Mouse (Mus musculus): Measurements from ENCODE around the gene Pcif1.
A peak's percentile ranks its signal among the peaks of the same experiment; 100 is the strongest.
"Not testable (repeated sequence)": the region's sequence is repeated elsewhere in the genome, so short reads cannot be mapped to it uniquely, and the experiment has no call there.

The Pcif1 gene

GRCm38 (mm10) chr2:164879228-164879567 is at the start of gene Pcif1:
Gene Pcif1, plus strand, starts transcription at chr2:164879304.
- peak; percentile 79 to 86 for DNase-seq (ENCODE audit: low spot score in 2 of 2)

GRCm38 (mm10) chr2:164831029-164831428 is 48.1 kb upstream of the Pcif1 start:
- no peak for DNase-seq (ENCODE audit: low spot score in 2 of 2)

DNA sequence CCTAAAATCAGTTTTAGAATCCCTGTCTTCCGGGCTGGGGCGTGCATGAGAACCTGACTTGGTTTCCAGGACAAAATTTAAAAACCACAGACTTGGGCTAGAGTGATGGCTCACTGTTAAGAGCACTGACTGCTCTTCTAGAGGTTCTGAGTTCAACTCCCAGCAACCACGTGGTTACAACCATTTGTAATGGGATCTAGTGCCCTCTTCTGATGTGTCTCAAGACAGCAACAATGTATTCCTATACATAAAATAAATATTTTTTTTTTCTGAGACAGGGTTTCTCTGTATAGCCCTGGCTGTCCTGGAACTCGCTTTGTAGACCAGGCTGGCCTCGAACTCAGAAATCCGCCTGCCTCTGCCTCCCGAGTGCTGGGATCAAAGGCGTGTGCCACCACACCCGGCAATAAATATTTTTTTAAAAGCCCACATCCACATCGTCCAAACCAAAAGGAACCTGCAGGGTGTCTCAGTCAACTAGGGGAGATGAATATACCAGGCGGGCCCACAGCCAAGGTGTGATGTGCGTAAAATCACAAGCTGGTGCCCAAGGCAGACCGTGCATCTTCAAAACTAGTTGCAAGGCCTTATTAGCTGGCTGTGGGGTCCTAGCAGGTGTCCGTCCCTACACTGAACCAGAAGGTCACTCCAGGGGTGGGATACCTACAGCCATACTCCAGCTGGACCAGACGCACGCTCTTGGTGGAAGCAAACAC is 46.9 kb upstream of the Pcif1 start:
- DNase-seq (ENCODE audit: low spot score in 2 of 2), result no peak

DNA sequence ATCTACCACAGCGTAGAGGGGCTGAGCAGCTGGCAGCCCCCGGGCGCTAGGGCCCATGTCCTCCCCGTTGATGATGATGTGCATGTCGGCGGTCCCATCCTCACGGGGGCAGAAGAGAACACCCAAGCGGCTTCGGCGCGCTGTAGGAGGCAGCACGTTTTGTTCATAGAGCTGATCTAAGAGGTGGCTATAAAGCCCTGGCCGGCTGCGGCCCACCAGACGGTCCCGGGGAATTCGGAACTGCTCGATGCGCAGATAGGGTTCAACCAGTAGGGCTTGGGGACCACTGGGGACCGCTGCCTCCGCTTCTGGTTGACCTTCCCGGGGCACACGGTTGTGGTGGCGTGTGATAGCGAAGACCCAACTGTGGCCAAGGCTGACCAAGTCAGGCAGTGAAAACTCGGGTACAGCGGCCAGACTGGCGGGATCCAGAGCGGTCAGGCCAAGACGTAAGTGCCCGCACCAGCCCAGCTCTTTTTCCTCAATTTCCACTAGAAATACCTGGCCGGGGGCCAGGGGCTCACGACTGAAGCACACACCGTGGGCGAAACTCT is 46.3 kb upstream of the Pcif1 start, which contains the start of gene Ctsa:
Ctsa (plus strand) TSS at position 126 of the 554 bp plus-strand sequence.
- DNase-seq (ENCODE audit: low spot score in 2 of 2), result peak; percentile 73 to 76

GRCm38 (mm10) chr2:164833314-164833959 is 45.7 kb upstream of the Pcif1 start, which contains the start of gene Neurl2:
Gene Neurl2, minus strand, starts transcription at chr2:164833456.
- peak; percentile 89 to 92 for DNase-seq (ENCODE audit: low spot score in 2 of 2)

DNA sequence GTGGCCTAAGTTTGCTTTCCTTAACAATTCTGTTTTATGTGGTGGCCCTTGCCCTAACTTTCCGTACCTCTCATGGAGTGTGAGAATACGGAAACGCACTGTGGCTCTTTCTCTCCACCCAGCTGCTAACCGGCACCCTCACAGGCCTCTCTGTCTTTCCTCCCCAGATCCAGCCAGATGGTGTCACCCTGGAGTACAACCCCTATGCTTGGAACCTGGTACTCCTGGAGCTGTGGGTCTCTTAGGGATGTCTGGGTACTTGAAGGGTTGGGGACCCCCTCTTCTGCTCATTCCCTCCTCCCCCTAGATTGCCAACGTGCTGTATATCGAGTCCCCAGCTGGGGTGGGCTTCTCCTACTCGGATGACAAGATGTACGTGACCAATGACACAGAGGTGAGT is 44.6 kb upstream of the Pcif1 start:
- DNase-seq (ENCODE audit: low spot score in 2 of 2), result no peak

DNA sequence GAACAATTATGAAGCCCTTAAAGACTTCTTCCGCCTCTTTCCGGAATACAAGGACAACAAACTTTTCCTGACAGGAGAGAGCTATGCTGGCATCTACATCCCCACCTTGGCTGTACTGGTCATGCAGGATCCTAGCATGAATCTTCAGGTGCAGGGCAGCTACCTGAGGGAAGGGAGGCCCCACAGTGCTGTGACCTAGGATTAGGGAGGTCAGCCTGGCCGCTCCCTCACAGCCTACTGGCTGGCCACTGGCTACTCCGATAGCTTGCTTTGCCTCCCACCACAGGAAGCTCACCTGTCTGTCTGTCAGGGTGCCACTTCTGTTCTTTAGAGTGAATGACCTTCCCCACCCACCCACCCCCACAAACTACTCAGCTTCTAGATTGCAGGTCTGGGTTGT is 43.9 kb upstream of the Pcif1 start:
- DNase-seq (ENCODE audit: low spot score in 2 of 2), result no peak

DNA sequence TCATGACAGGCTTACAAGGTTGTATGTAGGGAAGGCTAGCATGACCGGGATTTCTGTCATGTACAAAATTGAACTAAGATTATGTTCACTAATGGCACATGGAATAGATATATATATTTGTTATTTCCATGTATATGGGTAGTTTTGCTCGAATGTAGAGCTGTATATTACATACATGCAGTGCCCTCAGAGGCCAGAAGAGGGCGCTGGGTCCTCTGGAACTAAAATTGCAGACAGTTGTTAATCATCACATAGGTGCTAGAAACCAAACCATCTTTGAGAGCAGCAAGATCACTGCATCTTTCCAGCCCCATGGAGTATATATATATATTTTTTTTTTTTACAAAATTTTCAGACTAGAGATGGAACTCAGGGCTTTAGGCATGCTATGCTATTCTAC is 33.3 kb upstream of the Pcif1 start:
- no peak for DNase-seq (ENCODE audit: low spot score in 2 of 2)

- DNase-seq (ENCODE audit: low spot score in 2 of 2), result no peak
Measured at GRCm38 (mm10) chr2:164850061-164850460, 29.0 kb upstream of the Pcif1 start.

GRCm38 (mm10) chr2:164855572-164855971 is 23.5 kb upstream of the Pcif1 start:
- not testable (repeated sequence) for DNase-seq (ENCODE audit: low spot score in 2 of 2)

GRCm38 (mm10) chr2:164856309-164857100 is 22.6 kb upstream of the Pcif1 start:
- no peak for DNase-seq (ENCODE audit: low spot score in 2 of 2)

- no peak for DNase-seq (ENCODE audit: low spot score in 2 of 2)
Measured at GRCm38 (mm10) chr2:164857101-164857821, 21.8 kb upstream of the Pcif1 start, which contains the start of gene Pltp. Gene Pltp, minus strand, starts transcription at chr2:164857711.

DNA sequence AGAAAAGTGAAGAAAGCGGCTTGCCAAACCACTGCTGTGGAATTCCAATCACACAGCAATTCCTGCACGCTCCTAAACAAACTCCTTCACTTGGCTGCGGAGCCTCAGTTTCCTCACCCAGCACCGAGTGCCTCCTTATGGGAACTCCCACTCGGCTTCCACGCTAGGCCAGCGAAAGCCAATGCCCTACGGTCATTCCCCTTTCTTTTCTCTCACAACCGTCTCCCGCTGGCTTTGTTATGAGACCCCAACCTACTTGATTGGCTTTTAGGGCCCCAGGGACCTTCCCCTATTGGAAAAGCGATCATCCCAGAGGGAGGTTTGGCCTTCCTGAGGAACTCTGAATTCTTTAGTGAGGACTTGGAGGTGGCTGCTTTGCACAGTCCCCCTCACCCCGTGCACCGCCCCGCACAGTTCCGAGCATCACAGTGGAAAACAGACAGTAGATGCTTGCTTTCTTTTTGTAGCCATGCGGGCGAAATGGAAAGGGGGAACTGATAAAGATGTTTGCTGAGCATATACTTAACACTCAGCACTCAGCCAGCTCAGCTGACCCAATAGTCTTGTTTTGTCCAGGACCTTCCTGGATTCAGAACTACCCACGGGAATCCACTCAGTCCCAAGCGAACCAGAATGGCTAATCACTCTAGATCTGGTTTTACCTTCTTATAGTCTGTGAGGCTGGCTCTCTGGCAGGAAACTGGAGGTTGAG is 21.1 kb upstream of the Pcif1 start:
- DNase-seq (ENCODE audit: low spot score in 2 of 2), result no peak

DNA sequence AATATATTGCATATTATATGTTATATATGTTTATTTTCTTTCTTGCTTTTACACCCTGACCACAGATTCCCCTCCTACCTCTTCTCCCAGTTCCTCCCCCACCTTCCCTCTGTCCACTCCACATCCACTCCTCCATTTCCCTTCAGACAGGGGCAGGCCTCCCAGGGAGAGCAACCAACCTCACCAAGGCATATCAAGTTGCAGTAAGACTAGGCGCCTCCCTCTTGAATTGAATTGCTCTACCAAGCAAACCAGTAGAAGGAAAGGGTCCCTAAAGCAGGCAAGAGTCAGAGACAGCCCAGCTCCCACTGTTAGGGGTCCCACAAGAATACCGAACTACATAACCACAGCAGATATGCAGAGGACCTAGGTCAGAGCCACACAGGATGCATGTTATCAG is 19.9 kb upstream of the Pcif1 start:
- DNase-seq (ENCODE audit: low spot score in 2 of 2), result no peak

DNA sequence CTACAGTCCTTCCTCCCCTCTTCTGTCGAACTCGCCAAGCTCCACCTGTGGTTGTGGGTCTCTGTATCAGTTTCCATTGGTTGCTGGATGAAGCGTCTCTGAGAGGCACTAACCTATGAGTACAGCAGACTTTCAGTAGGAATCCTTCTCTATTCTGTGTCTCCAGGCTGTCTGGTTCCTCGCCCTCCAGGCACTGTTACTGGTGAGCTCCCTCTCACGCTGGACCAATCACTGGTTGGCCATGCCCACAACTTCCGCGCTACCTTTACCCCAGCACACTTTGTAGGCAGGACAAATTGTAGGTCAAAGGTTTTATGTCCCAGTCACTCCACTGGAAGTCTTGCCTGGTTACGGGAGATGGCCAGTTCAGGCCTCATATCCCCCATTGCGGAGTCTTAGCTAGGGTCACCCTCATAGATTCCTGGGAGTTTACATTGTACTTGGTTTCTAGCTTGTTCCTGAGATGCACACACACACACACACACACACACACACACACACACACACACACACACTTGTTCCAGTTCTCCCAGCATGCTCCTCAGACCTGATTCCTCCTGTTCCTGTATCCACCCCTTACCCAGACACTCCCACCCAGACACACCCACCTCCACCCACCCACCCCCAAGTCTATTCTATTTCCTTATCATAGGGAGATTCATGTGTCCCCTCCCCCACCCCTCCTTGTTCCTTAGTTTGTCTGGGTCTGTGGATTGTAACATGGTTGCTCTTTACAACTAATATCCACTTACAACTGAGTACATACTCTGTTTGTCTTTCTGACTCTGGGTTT is 19.3 kb upstream of the Pcif1 start:
- DNase-seq (ENCODE audit: low spot score in 2 of 2), result no peak

DNA sequence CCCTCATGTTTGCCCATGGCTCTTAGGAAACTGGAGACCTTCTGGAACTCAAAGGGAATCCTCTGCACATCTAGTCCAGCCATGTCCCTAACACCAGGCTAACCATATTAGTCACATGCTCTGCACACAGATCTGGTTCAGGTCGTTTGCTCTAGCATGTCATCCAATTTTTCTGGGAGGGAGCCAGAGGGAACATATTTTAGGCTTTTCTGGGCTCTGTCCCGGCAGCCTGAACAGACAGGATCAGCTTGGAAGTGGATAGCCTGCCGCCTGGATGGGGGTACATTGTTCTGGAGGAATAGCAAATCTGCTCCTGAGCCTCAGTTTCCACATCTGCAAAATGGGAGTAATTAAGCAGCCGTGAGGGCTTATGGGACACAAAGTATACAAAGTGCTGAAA is 18.0 kb upstream of the Pcif1 start:
- no peak for DNase-seq (ENCODE audit: low spot score in 2 of 2)

DNA sequence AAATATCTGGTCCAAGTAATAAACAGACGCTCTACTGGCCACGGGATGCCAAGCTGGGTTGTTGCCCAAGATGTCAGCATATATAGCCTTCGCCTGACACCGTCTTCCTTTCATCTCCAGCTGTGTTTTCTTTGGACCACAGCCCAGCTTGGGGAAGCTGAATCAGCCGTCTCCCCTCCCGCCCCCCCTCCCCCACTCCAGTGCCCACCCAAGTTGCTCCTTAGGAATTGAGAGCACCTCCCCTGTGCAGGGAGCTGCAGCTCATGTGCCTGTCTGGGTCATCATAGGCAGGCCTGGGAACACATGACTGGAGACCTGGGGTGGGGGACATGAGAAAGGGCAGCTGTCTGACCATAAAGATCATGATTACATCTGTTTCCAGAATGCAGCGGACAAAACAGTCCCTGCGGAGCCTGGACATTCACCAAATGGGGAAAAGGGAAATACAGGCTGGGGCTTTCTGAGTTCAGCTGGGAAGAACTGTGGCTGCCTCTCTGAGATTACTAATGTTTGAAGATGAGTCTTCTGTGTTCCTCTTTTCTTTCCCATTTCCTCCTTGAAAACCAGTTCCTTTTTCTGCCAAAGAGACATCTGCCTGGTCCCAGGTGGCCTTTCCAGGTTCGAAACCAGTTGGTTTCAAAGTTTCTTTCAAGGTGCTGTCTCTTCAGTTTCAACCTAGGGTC is 16.8 kb upstream of the Pcif1 start:
- DNase-seq (ENCODE audit: low spot score in 2 of 2), result no peak

GRCm38 (mm10) chr2:164863411-164863810 is 15.7 kb upstream of the Pcif1 start:
- not testable (repeated sequence) for DNase-seq (ENCODE audit: low spot score in 2 of 2)

- no peak for DNase-seq (ENCODE audit: low spot score in 2 of 2)
Measured at GRCm38 (mm10) chr2:164864593-164864992, 14.5 kb upstream of the Pcif1 start.
